Mouse (Mus musculus) lung, postnatal 10 days (tissue): ENCODE results near the gene C1d.
A peak's percentile ranks its signal among the peaks of the same experiment; 100 is the strongest.
"Not testable (repeated sequence)": the region's sequence is repeated elsewhere in the genome, so short reads cannot be mapped to it uniquely, and the experiment has no call there.

Experiments
- DNase-seq: peaks from one replicate; pipeline ENCODE4 v3.0.0; 2021

C1d gene

GRCm38 (mm10) chr11:17257443-17257842 is at the start of gene C1d:
C1d (plus strand) TSS chr11:17257579.
- DNase-seq, result peak; percentile 98

GRCm38 (mm10) chr11:17211258-17212140 is 45.9 kb upstream of the C1d start, which contains the start of gene Pno1:
Pno1 (minus strand) TSS chr11:17211568.
- DNase-seq, result peak; percentile 98

- DNase-seq, result no peak
These were observed 45.3 kb upstream of the C1d start for GRCm38 (mm10) chr11:17212141-17212495.

- DNase-seq, result no peak
These were observed 44.4 kb upstream of the C1d start for GRCm38 (mm10) chr11:17212903-17213509.

DNA sequence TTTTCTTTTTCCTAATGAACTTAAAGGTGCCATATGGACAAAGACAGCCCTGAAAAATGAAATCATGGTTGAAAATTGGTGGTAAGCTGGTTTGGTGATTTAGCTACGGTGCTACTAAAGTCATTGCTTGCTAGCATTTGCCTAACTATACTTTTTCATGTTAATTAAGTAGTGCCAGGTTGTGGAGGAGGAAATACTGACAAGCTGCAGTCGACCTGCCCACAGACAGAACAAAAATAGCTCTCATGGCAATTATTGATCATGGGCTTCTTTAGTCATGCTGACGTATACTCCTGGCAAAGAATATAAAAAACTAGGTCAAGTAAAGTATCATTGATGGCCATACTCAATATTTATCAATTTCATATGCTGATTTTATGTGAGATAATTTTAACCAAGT is 41.9 kb upstream of the C1d start:
- DNase-seq, result no peak

DNA sequence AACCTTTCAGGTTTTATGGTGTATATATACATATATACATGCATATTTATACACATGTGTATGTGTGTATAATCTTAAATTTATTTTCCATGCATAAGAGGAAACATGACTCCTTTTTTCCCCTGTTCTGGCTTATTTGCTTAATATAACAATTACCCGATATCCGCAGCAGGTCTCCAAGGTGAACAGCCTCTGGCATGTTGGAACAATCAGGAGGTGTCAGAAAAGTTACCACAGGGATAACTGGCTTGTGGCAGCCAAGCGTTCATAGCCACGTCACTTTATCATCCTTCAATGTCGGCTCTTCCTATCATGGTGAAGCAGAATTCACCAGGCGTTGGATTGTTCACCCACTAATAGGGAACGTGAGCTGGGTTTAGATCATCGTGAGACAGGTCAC is 36.3 kb upstream of the C1d start:
- no peak for DNase-seq

- DNase-seq, result no peak
These were observed 24.6 kb upstream of the C1d start for GRCm38 (mm10) chr11:17232792-17233191.

DNA sequence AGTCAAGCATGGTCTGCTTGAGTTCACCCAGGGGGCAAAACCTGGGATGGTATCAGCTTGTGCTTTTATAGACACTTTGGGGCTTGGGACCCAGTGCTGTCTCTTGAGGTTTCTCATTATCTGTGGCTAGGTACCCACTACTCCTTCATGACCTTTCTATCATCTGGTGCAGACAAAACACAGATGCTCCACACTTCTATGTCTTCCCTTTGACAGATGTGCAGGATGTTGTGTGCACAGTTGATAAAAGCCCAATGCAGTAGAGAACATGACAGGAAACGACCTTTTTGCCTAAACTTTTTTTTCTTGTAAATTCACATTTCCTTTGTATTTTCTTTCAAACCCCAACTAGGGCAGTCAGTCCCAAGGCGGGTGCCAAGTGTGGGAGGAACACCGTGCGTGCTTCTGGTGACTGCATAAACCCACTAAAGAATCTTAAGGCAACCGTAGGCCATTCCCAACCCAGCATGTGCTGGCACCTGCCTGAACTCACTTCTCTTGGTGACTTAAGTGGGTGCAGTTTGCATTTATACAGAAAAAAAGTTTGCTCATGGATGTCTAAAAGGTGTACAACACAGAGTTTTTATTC is 20.8 kb upstream of the C1d start:
- no peak for DNase-seq

- DNase-seq, result not testable (repeated sequence)
These were observed 18.8 kb upstream of the C1d start for GRCm38 (mm10) chr11:17238598-17238997.

DNA sequence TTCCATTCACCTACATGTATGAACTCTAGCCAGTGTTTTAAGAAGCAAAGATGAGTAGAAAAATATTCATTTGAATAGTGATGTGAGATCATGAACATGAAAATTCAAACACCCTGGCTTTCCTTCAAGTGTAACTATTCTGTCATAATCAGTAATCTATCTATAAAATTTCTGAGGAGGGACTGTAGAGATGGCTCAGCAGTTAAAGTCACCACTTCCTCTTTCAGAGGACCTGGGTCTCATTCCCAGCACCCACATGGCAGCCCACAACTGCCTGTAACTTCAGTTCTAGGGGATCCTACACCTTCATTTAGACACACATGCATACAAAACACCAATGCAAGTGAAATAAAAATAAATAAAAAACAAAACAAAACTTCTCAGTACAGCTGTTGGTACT is 8.7 kb upstream of the C1d start:
- no peak for DNase-seq

DNA sequence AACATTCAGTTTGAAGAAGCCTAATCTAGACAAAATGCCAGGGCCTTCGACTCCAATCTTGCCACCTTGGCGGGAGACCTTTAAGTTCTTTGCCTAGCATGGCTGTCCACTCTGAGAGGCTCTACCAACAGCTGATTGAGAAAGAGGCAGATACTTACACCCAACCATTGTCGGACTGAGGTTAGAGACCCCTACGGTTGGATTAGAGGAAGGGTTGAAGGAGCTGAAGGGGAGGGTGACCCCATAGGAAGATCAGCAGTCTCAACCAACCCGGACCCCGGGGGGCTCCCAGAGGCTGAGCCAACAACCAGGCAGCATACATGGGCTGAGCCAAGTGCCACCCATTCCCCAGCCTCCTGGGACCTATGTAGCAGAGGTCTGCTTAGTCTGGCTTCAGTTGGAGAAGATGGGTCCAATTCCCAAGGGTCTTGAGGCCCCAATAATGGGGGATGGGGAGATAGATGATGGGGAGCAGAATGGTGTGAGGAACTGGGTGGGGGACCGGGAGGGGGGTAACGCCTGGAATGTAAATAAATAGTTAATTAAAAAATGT is 490 bp upstream of the C1d start:
- DNase-seq, result peak; percentile 10

DNA sequence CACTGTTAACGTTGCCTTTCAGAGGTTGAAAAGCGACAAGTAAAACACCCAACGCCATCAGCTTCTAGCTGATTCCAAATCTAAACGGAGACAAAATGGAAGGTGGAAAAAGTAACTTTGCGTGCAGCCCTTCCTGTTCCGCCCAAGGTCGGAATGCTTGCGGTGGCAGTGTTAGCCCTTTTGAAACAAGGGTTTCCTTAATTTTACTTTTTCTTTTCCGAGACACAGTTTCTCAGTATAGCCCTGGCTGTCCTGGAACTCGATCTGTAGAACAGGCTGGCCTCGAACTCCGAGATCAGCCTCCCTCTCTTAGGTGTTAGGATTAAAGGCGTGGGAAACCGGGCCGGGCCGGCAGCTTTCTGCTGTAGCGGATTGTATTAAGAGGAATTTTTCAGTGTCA is 482 bp downstream of the C1d start:
- peak; percentile 31 for DNase-seq

- DNase-seq, result no peak
These were observed 9.8 kb downstream of the C1d start for GRCm38 (mm10) chr11:17267176-17267575.

DNA sequence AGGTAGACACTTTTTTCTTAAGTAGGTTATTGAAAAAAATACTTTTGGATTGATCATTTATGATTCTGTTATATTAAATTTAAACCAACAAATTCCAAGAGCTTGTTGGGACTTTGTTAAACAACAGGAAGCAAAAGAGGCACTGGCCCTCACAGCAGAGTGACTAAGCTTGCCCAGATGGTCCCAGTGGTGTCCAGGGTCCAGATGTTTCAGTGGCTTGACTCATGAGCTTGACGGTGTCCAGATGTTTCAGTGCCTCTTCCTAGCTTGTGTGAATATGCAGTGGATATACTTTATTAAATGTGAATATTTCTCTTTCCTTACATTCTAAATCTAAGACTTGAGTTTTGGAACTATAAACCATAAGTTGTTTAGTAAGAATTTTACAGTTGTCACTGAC is 11.4 kb downstream of the C1d start:
- DNase-seq, result no peak

- DNase-seq, result peak; percentile 62
These were observed 22.6 kb downstream of the C1d start for GRCm38 (mm10) chr11:17279959-17280358.

DNA sequence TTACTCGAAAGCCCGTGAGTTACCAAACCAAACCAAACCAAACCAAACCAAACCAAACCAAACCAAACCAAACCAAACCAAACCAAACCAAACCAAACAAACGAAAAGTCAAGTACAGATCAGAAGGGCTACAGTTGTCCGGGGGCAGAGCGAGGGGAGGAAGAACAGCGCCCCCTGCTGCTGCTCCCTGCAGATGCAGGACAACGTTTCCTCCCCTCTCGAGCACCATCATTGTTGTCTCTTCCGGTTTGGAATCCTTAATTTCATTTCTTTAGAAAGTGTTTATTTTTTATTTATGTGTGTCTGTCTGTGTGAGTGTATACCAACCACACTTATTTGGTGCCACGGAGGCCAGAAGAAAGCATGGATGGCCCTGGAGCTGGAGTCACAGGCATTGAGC is 26.7 kb downstream of the C1d start:
- DNase-seq, result no peak

DNA sequence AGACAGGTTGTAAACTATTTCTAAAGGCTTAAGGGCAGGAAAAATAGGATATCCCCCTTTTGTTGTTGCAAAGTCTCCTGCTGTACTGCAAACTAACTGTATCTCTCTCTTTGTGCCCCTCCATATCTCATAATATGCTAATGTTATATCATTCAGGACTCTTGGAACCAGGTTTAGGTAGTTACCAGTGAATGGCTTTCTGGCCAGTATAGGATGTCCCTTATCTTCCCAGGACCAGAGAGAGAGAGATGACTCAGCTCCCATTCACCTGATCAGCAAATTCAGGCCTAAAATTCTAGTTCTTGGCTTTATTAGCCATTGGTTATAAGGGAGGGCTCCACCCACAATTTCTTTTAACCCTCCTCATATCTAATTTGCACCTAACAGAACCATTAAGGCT is 31.5 kb downstream of the C1d start:
- no peak for DNase-seq

GRCm38 (mm10) chr11:17306007-17306891 is 48.9 kb downstream of the C1d start:
- peak; percentile 77 for DNase-seq

GRCm38 (mm10) chr11:17307457-17307856 is 50.1 kb downstream of the C1d start:
- DNase-seq, result no peak
